In genomic region chr6:51170414-51170813, GRCm38 (mm10) we compare ENCODE assay signal across 8 mouse cellular contexts.
DNase-seq lines count a peak whose midpoint lies in the region; ATAC-seq and TF ChIP-seq lines count a peak whose summit lies in the region.

No protein-coding gene starts in this region.

- H3K9me3 ChIP-seq in forebrain, embryonic 10.5 days: no peaks in the 10 kb centered on the region
- H3K9me3 ChIP-seq in forebrain, embryonic 15.5 days: no peaks in the 10 kb centered on the region
- no peaks in the 10 kb centered on the region; the same call in 1 of the 2 replicates for H3K9me3 ChIP-seq in forebrain, embryonic 16.5 days (ENCODE audit: control insufficient read depth, low read length)
- H3K9me3 ChIP-seq in hindbrain, postnatal 0 days (ENCODE audit: low read length): no peaks in the 10 kb centered on the region
- no peaks in the 10 kb centered on the region for H3K9me3 ChIP-seq in liver, embryonic 13.5 days (replicated peaks)
- H3K9me3 ChIP-seq in neural tube, embryonic 11.5 days (ENCODE audit: control insufficient read depth, low read length): no peaks in the 10 kb centered on the region

- H3K4me1 ChIP-seq in forebrain, embryonic 10.5 days: peaks cover 63% of the 10 kb centered on the region
- peaks cover 19% of the 10 kb centered on the region for H3K4me1 ChIP-seq in forebrain, embryonic 15.5 days
- H3K4me1 ChIP-seq in forebrain, embryonic 16.5 days (replicated peaks; ENCODE audit: control insufficient read depth, insufficient read depth, low read length): peaks cover 15% of the 10 kb centered on the region
- H3K4me1 ChIP-seq in hindbrain, postnatal 0 days (ENCODE audit: insufficient read depth, low read length): peaks cover 4% of the 10 kb centered on the region; the same call in 1 of the 2 replicates
- H3K4me1 ChIP-seq in liver, embryonic 13.5 days (replicated peaks): peaks cover 59% of the 10 kb centered on the region
- H3K4me1 ChIP-seq in neural tube, embryonic 11.5 days (ENCODE audit: control insufficient read depth, insufficient read depth, low read length): peaks cover 44% of the 10 kb centered on the region

- ATAC-seq in forebrain, embryonic 15.5 days (replicated peaks): no peak
- 0 out of 2 replicates have a peak, but pooled peaks have one; percentile 26 for ATAC-seq in forebrain, embryonic 16.5 days
- ATAC-seq in hindbrain, postnatal 0 days: no peak; the same call in 1 of the 2 replicates
- ATAC-seq in liver, embryonic 13.5 days (ENCODE audit: low read depth): peak; percentile 48
- ATAC-seq in neural tube, embryonic 11.5 days (ENCODE audit: insufficient read depth, low FRiP score, low TSS enrichment): 0 out of 2 replicates have a peak, but pooled peaks have one; percentile 1

- H3K36me3 ChIP-seq in forebrain, embryonic 10.5 days (replicated peaks): no peaks in the 10 kb centered on the region
- H3K36me3 ChIP-seq in forebrain, embryonic 15.5 days: no peaks in the 10 kb centered on the region
- no peaks in the 10 kb centered on the region for H3K36me3 ChIP-seq in forebrain, embryonic 16.5 days (ENCODE audit: control insufficient read depth, insufficient read depth)
- no peaks in the 10 kb centered on the region for H3K36me3 ChIP-seq in hindbrain, postnatal 0 days (ENCODE audit: insufficient read depth, low read length)
- H3K36me3 ChIP-seq in liver, embryonic 13.5 days: no peaks in the 10 kb centered on the region
- H3K36me3 ChIP-seq in neural tube, embryonic 11.5 days (ENCODE audit: control insufficient read depth, insufficient read depth, low read length): no peaks in the 10 kb centered on the region

- H3K4me3 ChIP-seq in forebrain, embryonic 10.5 days: peak overlapping the region; percentile 40
- H3K4me3 ChIP-seq in forebrain, embryonic 15.5 days: no peak overlapping the region
- H3K4me3 ChIP-seq in forebrain, embryonic 16.5 days (replicated peaks; ENCODE audit: low read length): no peak overlapping the region
- H3K4me3 ChIP-seq in hindbrain, postnatal 0 days (ENCODE audit: low read length): no peak overlapping the region
- H3K4me3 ChIP-seq in liver, embryonic 13.5 days (replicated peaks): peak overlapping the region; percentile 64
- H3K4me3 ChIP-seq in neural tube, embryonic 11.5 days (ENCODE audit: low read depth, low read length): no peak overlapping the region

- no peak overlapping the region for H3K4me2 ChIP-seq in forebrain, embryonic 15.5 days (replicated peaks)
- H3K4me2 ChIP-seq in forebrain, embryonic 16.5 days (ENCODE audit: low read length): peak overlapping the region; percentile 31; the same call in 1 of the 2 replicates
- peak overlapping the region; percentile 36 for H3K4me2 ChIP-seq in hindbrain, postnatal 0 days (ENCODE audit: low read depth, low read length)
- H3K4me2 ChIP-seq in liver, embryonic 13.5 days: peak overlapping the region; percentile 87
- H3K4me2 ChIP-seq in neural tube, embryonic 11.5 days (ENCODE audit: low read depth): peak overlapping the region; percentile 35

- TF ChIP-seq CTCF in hindbrain, postnatal 0 days (IDR thresholded peaks at IDR 0.05; ENCODE audit: low read depth): peak; percentile 76

- peak; percentile 67 for DNase-seq in forebrain, embryonic 10.5 days (ENCODE audit: extremely low spot score, low spot score)
- DNase-seq in adrenal gland, postnatal 14 days: peak; percentile 55
- peak; percentile 80 for DNase-seq in hindbrain, postnatal 0 days (ENCODE audit: low spot score)
- DNase-seq in liver, embryonic 13.5 days: peak; percentile 60
- peak; percentile 77 for DNase-seq in neural tube, embryonic 11.5 days (ENCODE audit: low spot score)
- no peak for DNase-seq in frontal cortex, postnatal 10 days (ENCODE audit: low spot score in 2 of 2)

- H3K27ac ChIP-seq in forebrain, embryonic 10.5 days: peak overlapping the region; percentile 87
- no peak overlapping the region for H3K27ac ChIP-seq in forebrain, embryonic 15.5 days (replicated peaks)
- no peak overlapping the region for H3K27ac ChIP-seq in forebrain, embryonic 16.5 days (ENCODE audit: low read length)
- peak overlapping the region; percentile 38; the same call in 1 of the 2 replicates for H3K27ac ChIP-seq in hindbrain, postnatal 0 days
- H3K27ac ChIP-seq in liver, embryonic 13.5 days: peak overlapping the region; percentile 88
- peak overlapping the region; percentile 51; the same call in 1 of the 2 replicates for H3K27ac ChIP-seq in neural tube, embryonic 11.5 days (ENCODE audit: low read depth, low read length)

- H3K27me3 ChIP-seq in forebrain, embryonic 10.5 days (ENCODE audit: poor library complexity, severe bottlenecking): peaks cover 71% of the 10 kb centered on the region
- H3K27me3 ChIP-seq in forebrain, embryonic 15.5 days: peaks cover 42% of the 10 kb centered on the region
- H3K27me3 ChIP-seq in forebrain, embryonic 16.5 days (replicated peaks; ENCODE audit: control insufficient read depth, insufficient read depth, low read length): peaks cover 38% of the 10 kb centered on the region
- peaks cover 30% of the 10 kb centered on the region for H3K27me3 ChIP-seq in hindbrain, postnatal 0 days (ENCODE audit: insufficient read depth, low read length)
- peaks cover 44% of the 10 kb centered on the region for H3K27me3 ChIP-seq in liver, embryonic 13.5 days
- H3K27me3 ChIP-seq in neural tube, embryonic 11.5 days (ENCODE audit: control insufficient read depth, insufficient read depth, low read length): peaks cover 13% of the 10 kb centered on the region

- WGBS in forebrain, embryonic 10.5 days: 0% methylated on average over 11 of the region's 11 CpGs
- under 1% methylated on average over 11 of the region's 11 CpGs for WGBS in forebrain, embryonic 15.5 days
- WGBS in forebrain, embryonic 16.5 days: under 1% methylated on average over 11 of the region's 11 CpGs
- WGBS in hindbrain, postnatal 0 days: under 1% methylated on average over 11 of the region's 11 CpGs
- under 1% methylated on average over 11 of the region's 11 CpGs for WGBS in liver, embryonic 13.5 days (ENCODE audit: insufficient replicate concordance)
- under 1% methylated on average over 11 of the region's 11 CpGs for WGBS in neural tube, embryonic 11.5 days

- no peak overlapping the region for H3K9ac ChIP-seq in forebrain, embryonic 15.5 days (replicated peaks)
- H3K9ac ChIP-seq in forebrain, embryonic 16.5 days (replicated peaks; ENCODE audit: low read depth, low read length): no peak overlapping the region
- H3K9ac ChIP-seq in hindbrain, postnatal 0 days (replicated peaks; ENCODE audit: low read length): no peak overlapping the region
- peak overlapping the region; percentile 64 for H3K9ac ChIP-seq in liver, embryonic 13.5 days
- no peak overlapping the region; the same call in 1 of the 2 replicates for H3K9ac ChIP-seq in neural tube, embryonic 11.5 days (ENCODE audit: low read length)

Comparison
In these comparisons a context has a peak if more than half of its experiments do, and no peak if none do; other contexts are left out.
1. H3K27ac ChIP-seq: peak in forebrain, embryonic 10.5 days (single experiment), hindbrain, postnatal 0 days (single experiment), liver, embryonic 13.5 days (single experiment) and neural tube, embryonic 11.5 days (single experiment); none in forebrain, embryonic 15.5 days (single experiment) and forebrain, embryonic 16.5 days (single experiment).
2. H3K4me3 ChIP-seq: peak in forebrain, embryonic 10.5 days (single experiment) and liver, embryonic 13.5 days (single experiment); none in forebrain, embryonic 15.5 days (single experiment), forebrain, embryonic 16.5 days (single experiment), hindbrain, postnatal 0 days (single experiment) and neural tube, embryonic 11.5 days (single experiment).
3. ATAC-seq: peak in forebrain, embryonic 16.5 days (single experiment), liver, embryonic 13.5 days (single experiment) and neural tube, embryonic 11.5 days (single experiment); none in forebrain, embryonic 15.5 days (single experiment) and hindbrain, postnatal 0 days (single experiment).
4. DNase-seq: peak in forebrain, embryonic 10.5 days (single experiment), adrenal gland, postnatal 14 days (single experiment), hindbrain, postnatal 0 days (single experiment), liver, embryonic 13.5 days (single experiment) and neural tube, embryonic 11.5 days (single experiment); none in frontal cortex, postnatal 10 days (0 of 2).